Mouse (Mus musculus) embryo, embryonic 10 days (tissue): ENCODE data around the gene Cpne5.

ENCODE experiments used
- DNase-seq: peaks from one replicate; pipeline ENCODE4 v3.0.0-alpha.2; 2015; ENCODE audit warnings: low spot score

The Cpne5 gene

GRCm38 (mm10) chr17:29210037-29210436 lies 27.9 kb downstream of the Cpne5 start:
- no peak for DNase-seq

- DNase-seq, result no peak
Measured at GRCm38 (mm10) chr17:29206052-29206451, 31.9 kb downstream of the Cpne5 start.

- no peak for DNase-seq
Measured at GRCm38 (mm10) chr17:29202604-29203003, 35.4 kb downstream of the Cpne5 start.

- DNase-seq, result no peak
Measured at GRCm38 (mm10) chr17:29199821-29200220, 38.1 kb downstream of the Cpne5 start.

GRCm38 (mm10) chr17:29199151-29199800 lies 38.7 kb downstream of the Cpne5 start:
- DNase-seq, result peak; percentile 47

GRCm38 (mm10) chr17:29195579-29195978 lies 42.4 kb downstream of the Cpne5 start:
- peak; percentile 77 for DNase-seq

- peak; percentile 85 for DNase-seq
Measured at GRCm38 (mm10) chr17:29188989-29189388, 49.0 kb downstream of the Cpne5 start.

GRCm38 (mm10) chr17:29186989-29187859 lies 50.7 kb downstream of the Cpne5 start:
- peak; percentile 55 for DNase-seq

GRCm38 (mm10) chr17:29185376-29186046 lies 52.5 kb downstream of the Cpne5 start:
- DNase-seq, result peak; percentile 48

GRCm38 (mm10) chr17:29183162-29183561 lies 54.8 kb downstream of the Cpne5 start:
- DNase-seq, result no peak

- no peak for DNase-seq
Measured at GRCm38 (mm10) chr17:29181751-29182150, 56.2 kb downstream of the Cpne5 start.

GRCm38 (mm10) chr17:29180406-29181127 lies 57.4 kb downstream of the Cpne5 start:
- no peak for DNase-seq

- DNase-seq, result no peak
Measured at GRCm38 (mm10) chr17:29179917-29180316, 58.0 kb downstream of the Cpne5 start.

GRCm38 (mm10) chr17:29178503-29179059 lies 59.4 kb downstream of the Cpne5 start:
- no peak for DNase-seq

- DNase-seq, result peak; percentile 78
Measured at GRCm38 (mm10) chr17:29176391-29177267, 61.3 kb downstream of the Cpne5 start.

GRCm38 (mm10) chr17:29175693-29176092 lies 62.3 kb downstream of the Cpne5 start:
- no peak for DNase-seq

- no peak for DNase-seq
Measured at GRCm38 (mm10) chr17:29173165-29173564, 64.8 kb downstream of the Cpne5 start.

GRCm38 (mm10) chr17:29172062-29172461 lies 65.9 kb downstream of the Cpne5 start:
- no peak for DNase-seq

GRCm38 (mm10) chr17:29171001-29171772 lies 66.8 kb downstream of the Cpne5 start:
- peak; percentile 88 for DNase-seq

GRCm38 (mm10) chr17:29170431-29171000 lies 67.5 kb downstream of the Cpne5 start:
- no peak for DNase-seq
